Mouse (Mus musculus): ENCODE data around the gene Trim63.
A peak's percentile ranks its signal among the peaks of the same experiment; 100 is the strongest.

Trim63 gene

DNA sequence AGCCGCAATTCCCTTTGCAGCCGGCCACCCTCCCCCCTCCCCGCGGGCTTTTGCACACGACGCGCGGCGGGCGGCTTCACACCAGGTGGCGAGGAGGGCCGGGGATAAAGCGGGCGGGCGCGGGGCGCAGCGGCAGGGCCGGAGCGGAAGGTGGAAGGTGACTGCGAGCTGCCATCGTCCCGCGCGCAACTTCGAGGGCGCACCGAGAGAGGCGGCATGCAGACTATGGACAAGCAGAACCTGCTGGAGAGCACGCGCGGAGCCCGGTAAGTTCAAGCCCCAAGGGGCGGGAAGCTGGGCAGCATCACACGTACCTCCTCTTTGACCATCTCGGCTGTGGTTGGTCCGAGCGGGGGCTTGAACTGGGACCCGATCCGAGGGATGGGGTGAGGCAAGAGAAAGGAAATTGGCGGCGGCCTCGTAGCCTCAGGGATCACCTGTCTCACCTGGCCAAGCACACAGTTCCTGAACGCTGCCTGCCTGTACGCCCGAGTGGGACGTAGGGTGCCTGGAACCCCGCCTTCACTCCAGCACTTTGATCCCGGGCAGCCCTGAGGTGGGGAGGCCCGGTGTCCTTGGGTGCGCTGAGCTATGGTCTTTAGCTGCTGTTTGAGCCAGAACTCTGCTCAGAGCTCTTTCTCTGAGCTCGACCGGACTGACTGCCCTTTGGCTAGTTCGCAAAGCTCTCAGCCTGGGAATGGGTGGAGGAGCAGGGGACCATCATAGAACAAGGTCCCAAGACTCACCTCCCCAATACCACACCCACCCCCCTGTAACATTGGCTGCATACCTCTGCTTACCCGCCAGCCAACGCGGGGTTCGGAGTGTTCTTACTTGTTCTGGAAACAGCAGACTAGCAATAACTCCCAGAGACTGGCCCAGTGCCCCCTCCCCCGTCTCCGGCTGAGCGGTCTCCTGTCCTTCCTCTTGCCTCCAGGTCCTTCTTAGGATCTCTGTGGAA, 28.4 kb downstream of the Trim63 start, which contains the start of gene Slc30a2:
Slc30a2 (plus strand) TSS at position 111 of the 961 bp plus-strand sequence.
- DNase-seq: peak; percentile 50 to 66

DNA sequence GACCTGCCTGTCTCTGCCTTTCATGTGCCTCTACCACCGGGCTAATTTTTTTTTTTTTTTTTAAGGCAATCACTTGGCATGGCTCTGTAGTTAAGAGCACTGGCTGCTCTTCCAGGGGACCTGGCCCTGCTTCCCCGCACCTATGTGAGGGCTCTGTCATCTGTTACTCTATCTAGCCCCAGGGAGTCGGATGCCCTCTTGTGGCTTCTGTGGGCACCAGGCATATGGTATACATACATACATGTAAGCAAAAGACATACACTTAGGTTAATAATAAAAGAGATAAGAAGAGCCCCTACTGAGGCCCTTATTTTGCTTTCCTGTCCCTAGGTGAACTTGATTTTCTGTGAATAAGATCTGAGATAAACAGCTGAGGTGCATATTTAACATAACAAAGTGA, 29.7 kb downstream of the Trim63 start:
- DNase-seq: no peak

DNA sequence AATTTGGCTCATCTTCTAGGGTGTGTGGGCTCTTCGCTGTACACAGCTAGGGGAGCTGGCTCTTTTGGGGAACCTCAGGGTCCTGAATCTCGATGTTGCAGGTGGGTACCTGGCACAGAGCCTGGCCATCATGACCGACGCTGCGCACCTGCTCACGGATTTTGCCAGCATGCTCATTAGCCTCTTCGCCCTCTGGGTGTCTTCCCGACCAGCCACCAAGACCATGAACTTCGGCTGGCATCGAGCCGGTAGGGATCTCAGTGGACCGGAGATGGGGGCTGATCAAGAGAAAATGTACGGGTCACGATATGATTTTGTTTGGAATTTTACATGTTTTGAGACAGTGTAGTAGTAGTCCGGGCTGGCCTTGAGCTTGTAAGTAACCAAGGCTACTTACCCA, 30.9 kb downstream of the Trim63 start:
- DNase-seq: no peak

DNA sequence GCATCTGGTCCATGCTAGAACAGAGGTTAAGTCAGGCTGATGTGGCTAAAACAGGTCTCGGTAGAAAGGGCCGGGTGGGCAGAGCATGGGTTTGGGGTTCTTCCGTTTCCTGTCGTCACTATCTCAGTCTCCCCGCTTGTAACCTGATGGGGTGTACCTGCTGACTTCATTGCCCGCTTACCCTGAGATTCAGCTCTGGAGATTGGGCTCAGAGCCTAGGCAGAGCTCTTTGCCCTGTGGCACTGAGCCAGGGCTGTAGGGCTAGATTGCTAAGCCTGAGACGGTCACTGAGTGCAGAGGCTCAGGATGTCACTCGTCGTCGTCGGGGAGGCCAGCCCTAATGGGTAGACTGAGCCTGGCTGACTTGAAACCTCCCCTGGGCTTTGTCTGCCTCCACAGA, 33.2 kb downstream of the Trim63 start:
- DNase-seq: peak in 1 of 2 experiments; percentile 45

DNA sequence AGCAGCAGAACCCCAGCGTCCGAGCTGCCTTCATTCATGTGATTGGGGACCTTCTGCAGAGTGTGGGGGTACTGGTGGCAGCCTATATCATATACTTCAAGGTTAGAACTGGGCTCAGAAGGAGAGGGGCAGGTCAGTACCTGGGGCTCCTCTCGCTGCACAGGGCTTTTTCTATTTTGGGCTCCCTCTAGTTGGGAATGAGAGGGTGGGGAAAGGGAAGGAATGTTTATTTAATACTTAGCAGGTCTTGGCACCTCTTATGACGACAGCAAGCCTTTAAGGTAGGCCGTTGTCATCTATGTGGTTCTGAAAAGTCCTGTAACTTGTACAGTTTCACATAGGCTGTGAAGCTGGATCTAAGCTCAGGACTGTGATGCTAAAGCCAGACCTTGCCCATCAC, 33.6 kb downstream of the Trim63 start:
- no peak for DNase-seq

DNA sequence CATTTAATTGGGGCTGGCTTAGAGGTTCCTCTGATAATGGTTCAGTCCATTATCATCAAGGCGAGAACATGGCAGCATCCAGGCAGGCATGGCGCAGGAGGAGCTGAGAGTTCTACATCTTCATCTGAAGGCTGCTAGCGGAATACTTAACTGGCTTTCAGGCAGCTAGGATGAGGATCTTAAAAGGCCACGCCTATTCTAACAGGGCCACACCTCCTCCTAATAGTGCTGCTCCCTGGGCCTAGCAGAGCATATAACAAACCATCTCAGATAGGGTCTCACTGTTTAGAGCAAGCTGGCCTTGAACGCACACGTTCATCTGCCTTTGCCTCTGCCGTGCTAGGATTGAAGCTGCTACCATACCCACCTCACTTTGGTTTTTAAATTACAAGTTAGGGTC, 34.9 kb downstream of the Trim63 start:
- no peak for DNase-seq

DNA sequence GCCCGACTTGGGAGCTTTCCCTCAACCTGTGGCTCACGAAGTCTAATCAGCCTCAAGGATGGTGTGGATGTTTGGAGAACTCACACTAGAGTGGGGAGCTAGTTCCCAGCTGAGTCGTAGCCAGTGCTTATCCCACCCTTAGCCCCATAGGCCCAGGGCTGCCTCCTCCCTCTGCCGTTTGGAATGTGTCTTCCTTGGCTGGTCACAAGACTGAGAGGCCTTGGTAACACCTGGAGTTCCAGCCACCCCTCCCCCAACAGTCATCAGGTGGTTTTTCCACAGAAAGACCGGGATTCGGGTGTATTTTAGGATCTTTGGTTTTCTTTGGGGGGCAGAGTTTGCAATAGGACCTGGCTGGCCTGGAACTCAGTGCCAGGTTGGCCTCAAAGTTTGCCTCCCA, 35.7 kb downstream of the Trim63 start:
- peak in 1 of 2 experiments; percentile 38 for DNase-seq

DNA sequence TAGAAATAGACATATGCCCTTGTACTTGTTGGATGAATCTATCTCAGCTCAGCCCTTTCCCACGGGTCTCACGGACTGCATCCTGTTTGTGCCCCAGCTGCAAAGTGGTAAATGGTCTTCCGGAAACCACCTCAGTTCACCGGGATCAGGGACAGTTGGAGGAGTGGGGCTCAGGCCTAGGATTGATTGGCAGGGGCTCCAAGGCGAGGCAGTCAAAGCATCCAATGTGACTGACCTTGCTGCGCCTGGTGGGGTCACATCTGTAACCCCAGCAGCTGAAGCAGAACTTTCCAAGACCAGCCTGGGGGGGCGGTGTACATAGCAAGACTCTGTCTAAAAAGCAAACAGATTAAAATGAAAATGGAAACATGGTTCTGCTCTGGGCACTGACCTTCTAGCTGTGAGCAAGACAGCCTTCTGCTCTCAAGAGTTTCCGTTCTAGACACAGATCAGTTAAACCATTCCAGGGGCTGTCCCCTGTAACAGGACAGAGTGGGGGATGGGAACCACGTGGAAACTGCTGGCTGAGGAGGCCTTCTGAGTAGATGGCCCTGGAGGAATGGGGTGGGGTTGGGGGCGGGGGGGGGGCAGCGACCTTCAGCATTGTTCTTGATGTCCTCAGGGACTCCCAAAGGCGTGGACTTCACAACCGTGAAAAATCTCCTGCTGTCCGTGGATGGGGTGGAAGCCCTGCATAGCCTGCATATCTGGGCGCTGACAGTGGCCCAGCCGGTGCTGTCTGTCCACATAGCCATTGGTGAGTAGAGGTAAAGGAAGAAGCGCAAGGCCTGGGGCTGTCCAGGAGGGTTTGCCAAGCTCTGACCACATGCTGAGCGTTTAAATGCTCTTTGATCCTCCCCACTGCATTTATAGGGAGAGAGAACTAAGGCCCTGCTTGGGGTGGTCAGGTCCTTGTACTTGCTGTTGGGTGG, 36.7 kb downstream of the Trim63 start:
- peak in 1 of 2 experiments; percentile 51 for DNase-seq

DNA sequence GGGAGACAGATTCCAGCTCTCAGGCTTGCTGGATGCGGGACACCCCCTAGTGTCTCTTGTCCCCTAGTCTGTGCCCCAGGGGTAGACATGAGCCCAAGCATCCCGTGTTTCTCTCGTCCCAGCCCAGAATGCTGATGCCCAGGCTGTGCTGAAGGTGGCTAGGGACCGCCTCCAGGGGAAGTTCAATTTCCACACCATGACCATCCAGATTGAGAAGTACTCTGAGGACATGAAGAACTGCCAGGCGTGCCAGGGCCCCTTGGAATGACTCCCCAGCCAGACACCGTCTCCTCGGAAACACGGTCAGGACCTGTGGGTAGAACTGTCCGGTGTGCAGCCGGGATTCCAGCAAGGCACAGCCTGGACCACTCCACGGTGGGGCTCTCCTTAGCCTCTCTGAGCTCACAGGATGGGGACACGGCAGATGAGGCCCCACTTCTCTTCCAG, 37.4 kb downstream of the Trim63 start:
- DNase-seq: no peak

DNA sequence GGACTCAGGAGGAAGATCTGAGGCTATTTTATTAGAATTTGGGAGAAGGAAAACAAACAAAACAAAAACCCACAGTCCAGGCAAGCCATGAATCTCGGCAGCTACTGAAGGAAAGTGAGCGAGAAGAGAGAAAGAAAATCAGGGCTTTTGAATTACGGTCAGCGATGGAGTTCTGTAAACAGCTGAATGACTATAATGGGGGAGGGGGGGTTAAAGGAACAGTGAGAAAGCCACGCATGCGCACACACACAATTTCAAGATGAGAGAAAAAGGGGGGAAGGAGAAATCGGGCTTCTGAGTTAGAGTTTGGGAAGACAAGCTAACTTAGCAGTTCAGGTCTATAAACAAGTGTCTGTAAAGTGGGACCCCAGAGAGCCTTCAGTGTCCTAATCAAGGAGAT, 38.0 kb downstream of the Trim63 start:
- DNase-seq: peak; percentile 22 to 37

DNA sequence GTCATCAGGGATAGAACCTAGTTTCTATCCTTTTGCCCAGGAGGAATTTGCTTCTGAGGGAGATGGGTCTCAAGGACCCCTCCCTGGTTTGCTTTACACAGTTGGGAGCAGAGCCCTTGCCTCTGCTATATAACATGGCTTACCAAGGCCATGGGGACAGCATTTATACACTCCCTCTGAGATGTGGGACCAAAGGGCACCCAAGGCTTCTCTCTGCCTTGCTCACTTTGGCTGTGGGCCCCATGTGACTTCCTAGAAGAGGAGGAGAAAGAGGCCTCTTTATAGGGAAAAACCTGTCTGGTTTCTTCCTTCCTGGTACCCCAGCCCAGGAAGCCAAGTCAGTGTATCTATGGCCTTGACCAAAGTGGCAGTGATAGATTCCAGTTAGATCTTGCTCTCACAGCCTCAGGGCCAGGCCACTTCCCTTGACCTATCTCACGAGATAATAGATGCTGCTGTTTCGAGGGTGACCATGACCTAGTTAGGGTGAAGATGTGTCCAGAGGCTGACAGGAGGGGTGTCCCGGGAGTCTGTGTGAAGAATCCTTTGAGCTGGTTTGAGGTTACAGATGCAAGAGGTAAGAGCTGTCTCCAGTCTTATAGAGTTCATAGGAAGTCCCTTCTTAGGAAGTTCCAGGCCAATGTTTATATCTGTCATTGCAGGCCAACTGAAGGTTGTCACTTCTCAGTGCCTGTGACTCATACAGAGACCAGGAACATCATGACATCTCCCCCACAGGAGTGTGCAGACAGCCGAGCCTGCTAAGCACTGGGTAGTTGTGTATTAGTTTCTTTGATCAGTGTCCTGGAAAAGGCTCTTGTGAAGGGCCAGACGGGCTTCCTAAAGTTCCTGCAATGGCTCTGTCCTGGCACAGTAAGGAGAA, 38.8 kb downstream of the Trim63 start:
- DNase-seq: peak in 1 of 2 experiments; percentile 17

DNA sequence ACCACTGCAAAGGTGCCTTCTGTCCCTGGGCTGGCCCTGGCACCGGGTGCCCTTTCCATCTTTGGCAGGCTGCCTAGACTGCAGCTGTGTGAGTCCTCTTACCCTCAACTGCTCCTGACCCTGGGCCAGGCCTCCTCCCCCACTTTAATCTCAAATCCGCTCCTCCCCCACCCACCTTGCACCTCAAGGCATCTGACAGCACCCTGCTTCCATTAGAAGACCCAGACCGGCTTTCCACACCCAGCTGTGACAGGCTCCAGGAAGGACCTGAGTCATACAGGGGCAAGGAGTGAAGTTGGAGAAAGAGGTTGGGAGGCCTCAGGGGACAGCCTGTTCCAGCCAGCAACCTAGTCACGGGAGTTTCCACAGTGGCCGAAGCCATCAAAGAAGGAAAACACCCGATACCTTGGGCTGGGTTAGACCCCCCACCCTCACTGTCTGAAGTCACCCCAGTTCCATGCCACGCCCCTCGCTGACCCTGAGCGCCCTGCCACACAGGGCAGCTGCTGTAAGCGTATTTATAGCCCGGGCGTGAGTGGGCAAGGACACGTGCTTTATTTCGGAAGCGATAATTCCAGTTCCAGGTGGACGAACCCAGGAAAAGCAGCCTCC, 41.0 kb downstream of the Trim63 start:
- peak; percentile 63 to 78 for DNase-seq

DNA sequence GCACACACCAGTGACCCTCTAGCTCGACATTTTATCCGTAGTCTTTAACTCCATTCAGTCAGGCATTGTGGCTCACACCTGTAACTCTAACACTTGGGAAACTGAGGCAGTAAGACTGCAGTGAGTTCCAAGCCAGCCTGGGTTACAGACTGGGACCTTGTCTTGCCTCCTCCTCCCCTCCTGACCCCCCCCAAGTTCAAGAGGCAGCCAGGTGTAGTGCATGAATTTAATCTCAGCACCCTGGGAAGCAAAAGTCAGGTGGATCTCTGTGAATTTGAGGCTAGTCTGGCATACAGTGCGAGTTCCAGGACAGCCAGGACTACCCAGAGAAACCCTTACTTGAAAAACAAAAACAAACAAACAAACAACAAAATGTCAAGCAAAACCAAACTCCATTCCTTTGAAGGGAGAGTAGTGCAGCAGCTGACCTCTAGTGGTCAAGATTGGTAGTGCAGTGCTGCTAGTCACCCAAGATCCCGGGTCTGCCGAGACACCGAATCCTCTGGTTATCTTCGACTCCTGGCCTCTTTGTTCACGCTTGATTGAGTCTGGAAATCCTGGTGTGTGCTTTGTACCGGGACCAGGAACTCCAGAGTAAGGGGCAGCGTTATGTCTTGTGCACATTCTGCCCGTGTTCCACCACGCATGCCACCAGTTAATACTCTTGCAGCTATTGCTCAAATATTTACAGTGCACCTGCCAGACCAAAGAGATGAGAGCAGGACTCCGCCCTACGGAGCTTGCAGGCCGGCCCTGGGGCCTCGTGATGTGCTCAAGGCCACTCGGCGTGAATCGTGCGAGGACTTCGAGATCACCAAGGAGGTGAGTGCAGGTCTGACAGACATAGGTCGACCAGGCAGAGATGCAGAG, 41.9 kb downstream of the Trim63 start:
- DNase-seq: peak; percentile 87 to 89

DNA sequence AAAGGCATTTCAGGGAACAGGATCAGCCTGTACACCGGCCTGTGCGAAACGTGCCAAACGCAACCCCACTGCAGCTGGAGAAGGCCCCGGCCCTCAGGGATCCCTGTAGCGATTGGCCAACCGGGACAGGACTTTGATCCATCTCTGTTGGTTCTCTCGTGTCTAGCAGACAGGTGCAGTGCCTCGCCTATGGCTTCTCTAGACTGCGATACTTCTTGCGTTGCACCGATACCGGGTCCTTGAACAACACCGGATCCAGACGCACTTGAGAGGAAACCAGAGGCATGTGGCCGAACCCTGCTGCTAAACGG, 42.5 kb downstream of the Trim63 start:
- no peak for DNase-seq

DNA sequence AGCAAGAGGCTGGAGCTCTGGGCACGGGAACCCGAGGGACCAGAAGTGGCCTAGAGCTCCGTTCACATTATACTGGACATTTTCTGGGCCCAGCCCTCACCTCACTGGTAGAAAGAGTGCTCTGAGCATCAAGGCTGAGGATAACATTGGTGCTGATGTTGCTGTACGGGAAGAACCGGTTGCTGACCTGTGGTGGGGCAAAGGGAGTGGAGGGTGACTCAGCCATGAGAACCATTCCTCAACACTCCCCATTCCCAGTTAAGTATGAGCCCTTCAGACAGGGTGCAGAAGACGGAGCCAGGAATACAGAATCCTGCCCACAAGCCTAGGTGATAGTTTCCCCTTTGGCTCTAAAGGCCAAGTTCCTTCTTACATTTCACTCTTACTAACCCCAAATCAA, 44.7 kb downstream of the Trim63 start:
- no peak for DNase-seq

DNA sequence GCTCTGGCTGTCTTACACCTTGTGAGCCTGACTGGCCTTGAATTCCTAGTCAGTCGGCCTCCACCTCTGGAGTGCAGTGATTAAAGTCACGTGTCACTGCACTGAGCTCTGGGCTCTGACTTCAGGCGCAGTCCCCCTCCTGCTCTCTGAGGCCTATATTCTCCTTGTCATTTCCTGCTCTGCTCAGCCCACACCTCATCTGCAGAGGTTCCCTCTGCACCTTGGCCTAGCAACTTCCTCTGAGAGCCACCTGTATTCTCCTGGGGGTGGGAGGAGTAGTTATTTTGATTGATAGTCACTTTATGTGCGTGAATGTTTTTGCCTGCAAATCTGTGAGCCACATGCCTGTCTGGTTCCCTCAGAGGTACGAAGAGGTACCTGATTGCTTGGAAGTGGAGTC, 46.3 kb downstream of the Trim63 start:
- peak in 1 of 2 experiments; percentile 33 for DNase-seq

DNA sequence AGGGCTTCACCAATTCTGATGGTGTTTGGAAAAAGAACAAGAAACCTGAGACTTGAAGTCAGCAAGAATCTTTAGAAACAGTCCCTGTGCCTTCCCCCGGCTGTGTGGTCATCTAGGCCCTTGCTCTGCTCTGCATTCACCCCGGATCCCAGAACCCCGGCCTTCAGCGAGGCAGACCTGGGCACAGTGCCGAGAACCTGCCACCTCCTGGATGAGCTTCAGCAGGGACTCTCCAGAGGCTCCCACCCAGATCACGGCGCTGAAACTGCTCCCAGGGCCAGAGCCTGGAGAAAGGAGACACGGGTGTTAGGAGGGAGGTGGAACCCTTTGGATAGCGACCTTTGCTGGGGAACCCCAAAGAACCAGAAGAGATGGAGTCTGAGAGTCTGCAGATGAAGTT, 47.2 kb downstream of the Trim63 start:
- DNase-seq: peak in 1 of 2 experiments; percentile 40

DNA sequence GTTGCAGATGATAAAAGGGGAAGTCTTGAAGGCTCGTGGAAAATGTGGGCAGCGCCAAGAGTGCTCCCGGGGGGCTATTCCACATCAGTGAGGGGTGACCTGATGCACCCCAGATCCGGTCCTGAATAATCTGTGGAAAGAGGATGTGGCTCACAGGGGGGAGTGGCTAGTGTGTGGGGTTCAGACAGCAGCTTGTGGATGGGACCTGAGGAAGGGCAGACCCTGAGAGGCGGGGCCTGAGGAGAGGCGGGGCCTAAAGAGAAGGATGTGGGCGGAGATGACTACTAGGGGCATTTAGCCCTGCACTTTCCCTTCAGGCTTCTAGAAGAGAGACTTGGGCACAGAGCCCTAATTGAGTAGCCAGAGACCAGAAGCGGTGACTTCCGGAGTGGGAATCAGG, 47.7 kb downstream of the Trim63 start:
- DNase-seq: peak; percentile 68 to 76

DNA sequence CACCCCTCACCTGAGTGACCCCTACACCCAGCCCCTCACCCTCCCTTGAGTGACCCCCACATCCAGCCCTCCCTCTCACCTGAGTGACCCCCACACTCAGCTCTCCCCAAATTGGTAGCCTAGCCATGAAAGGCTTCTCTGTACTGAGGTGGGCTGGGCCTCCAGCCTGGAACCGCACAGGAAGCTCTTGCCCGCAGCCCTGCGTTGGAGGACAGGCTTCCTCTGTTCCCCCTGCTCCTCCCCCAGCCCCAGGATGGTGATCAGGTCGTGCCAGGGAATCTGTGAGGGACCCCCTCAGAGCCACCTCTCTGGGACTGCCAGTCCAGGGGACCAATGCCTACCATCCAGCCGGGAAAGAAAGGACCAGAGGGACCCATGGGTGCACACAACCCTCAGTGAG, 50.4 kb downstream of the Trim63 start:
- DNase-seq: no peak

DNA sequence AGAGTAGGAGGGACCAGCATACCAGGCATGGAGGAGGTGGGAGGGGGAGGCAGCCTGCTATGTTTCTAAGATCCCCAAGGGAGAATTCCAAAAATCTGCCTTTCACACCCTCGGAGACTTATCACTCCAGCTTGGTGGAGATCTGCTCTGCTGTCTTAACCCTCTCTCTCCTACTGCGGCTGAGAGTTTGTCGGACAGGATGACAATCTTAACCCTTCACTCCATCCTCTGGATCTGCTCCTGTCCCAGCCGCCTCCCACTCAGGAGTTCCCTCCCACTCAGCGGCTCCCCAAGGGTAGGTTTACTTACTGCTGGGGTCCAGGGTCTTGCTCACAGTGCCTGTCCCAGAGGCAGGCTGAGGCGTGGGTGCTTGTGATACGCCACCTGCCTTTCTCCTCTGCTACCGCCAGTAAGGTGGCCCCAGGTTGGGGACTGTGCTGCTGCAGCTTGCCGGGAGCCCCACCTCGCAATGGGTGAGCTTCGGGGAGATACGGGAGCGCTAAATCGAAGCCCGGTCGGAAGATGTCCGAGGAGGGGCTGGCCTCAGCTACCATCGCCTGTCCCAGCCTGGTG, 55.8 kb downstream of the Trim63 start:
- DNase-seq: peak in 1 of 2 experiments; percentile 33
